Mouse (Mus musculus) MEL (cell line): ENCODE results near the gene Dpyd. TPM values are rescaled to one million over a fixed set of nuclear protein-coding genes. Genes with fewer than 3 reads are reported as not detected.

Source experiments
- DNase-seq: peaks from one replicate; pipeline ENCODE4 v3.0.0; 2011; ENCODE audit warnings: low read depth, low spot score
- H3K27ac ChIP-seq: 2 replicates; pipeline ENCODE4 v1.5.1; 2012; ENCODE audit warnings: low read depth, mild to moderate bottlenecking, control low read depth, low read length, moderate library complexity; ENCODE audit not compliant: control insufficient read depth
- H3K27me3 ChIP-seq, 2 experiments: fragments of 150-350 bp in 1 of 2; sonication (generic) in 1 of 2; 2 replicates each; pipeline ENCODE4 v1.6.1; 2012; ENCODE audit warnings: low read length in 2 of 2, mild to moderate bottlenecking in 2 of 2, improper control_type of control experiment in 1 of 2, moderate library complexity in 1 of 2; ENCODE audit not compliant: insufficient read depth in 2 of 2, control insufficient read depth in 1 of 2
- H3K36me3 ChIP-seq, 2 experiments: 2 replicates each; pipeline ENCODE4 v1.6.1; 2012 to 2014; ENCODE audit warnings: low read length in 2 of 2, improper control_type of control experiment in 1 of 2, inconsistent platforms in 1 of 2, mild to moderate bottlenecking in 1 of 2; ENCODE audit not compliant: insufficient read depth in 2 of 2, control insufficient read depth in 1 of 2
- H3K4me1 ChIP-seq, 2 experiments: fragments of 150-350 bp in 1 of 2; sonication (generic) in 1 of 2; 2 replicates each; pipeline ENCODE4 v1.6.1; 2012; ENCODE audit warnings: low read length in 2 of 2, improper control_type of control experiment in 1 of 2, mild to moderate bottlenecking in 1 of 2; ENCODE audit not compliant: insufficient read depth in 2 of 2, control insufficient read depth in 1 of 2
- H3K4me3 ChIP-seq, 2 experiments: fragments of 150-350 bp in 1 of 2; sonication (generic) in 1 of 2; 2 replicates each; pipeline ENCODE4 v1.5.1; 2012; ENCODE audit warnings: low read depth in 2 of 2, low read length in 2 of 2, mild to moderate bottlenecking in 2 of 2, moderate library complexity in 2 of 2, control low read depth in 1 of 2, improper control_type of control experiment in 1 of 2; ENCODE audit not compliant: control insufficient read depth in 1 of 2, insufficient read depth in 1 of 2
- H3K79me2 ChIP-seq: 2 replicates; pipeline ENCODE4 v1.6.1; 2012; ENCODE audit warnings: mild to moderate bottlenecking, low read length, moderate library complexity; ENCODE audit not compliant: control insufficient read depth, poor library complexity, insufficient read depth
- H3K9ac ChIP-seq: 2 replicates; pipeline ENCODE4 v1.6.1; 2012; ENCODE audit warnings: low read depth, mild to moderate bottlenecking, control low read depth, low read length, moderate library complexity; ENCODE audit not compliant: control insufficient read depth, poor library complexity, severe bottlenecking
- H3K9me3 ChIP-seq: fragments of 150-350 bp; sonication (generic); replicated peaks from 2 replicates; pipeline ENCODE4 v1.6.1; 2012; ENCODE audit warnings: mild to moderate bottlenecking, low read length, improper control_type of control experiment, moderate library complexity; ENCODE audit not compliant: insufficient read depth
- BHLHE40 ChIP-seq: IDR thresholded peaks from 2 replicates; pipeline ENCODE4 v1.6.1; 2012; ENCODE audit warnings: low read depth, mild to moderate bottlenecking, inconsistent platforms, low read length, improper control_type of control experiment, borderline replicate concordance
- CHD1 ChIP-seq: IDR thresholded peaks from 2 replicates; pipeline ENCODE4 v1.6.1; 2012; ENCODE audit warnings: low read depth, mild to moderate bottlenecking, inconsistent platforms, low read length, improper control_type of control experiment
- CTCF ChIP-seq, 3 experiments: IDR thresholded peaks in 2 of 3; conservative IDR thresholded peaks in 1 of 3; 2 replicates each; pipeline ENCODE4 v1.5.1; 2011 to 2012; ENCODE audit warnings: low read length in 3 of 3, low read depth in 2 of 3, mild to moderate bottlenecking in 2 of 3, improper control_type of control experiment in 1 of 3, inconsistent platforms in 1 of 3, mixed read lengths in 1 of 3, moderate library complexity in 1 of 3; ENCODE audit not compliant: control insufficient read depth in 1 of 3, insufficient read depth in 1 of 3, poor library complexity in 1 of 3, severe bottlenecking in 1 of 3
- E2F4 ChIP-seq: IDR thresholded peaks from 2 replicates; pipeline ENCODE4 v1.6.1; 2011; ENCODE audit warnings: low read depth, low read length, improper control_type of control experiment, borderline replicate concordance
- ELF1 ChIP-seq: IDR thresholded peaks from 2 replicates; pipeline ENCODE4 v1.6.1; 2014; ENCODE audit warnings: low read depth, mild to moderate bottlenecking, inconsistent platforms, low read length, improper control_type of control experiment, moderate library complexity
- ETS1 ChIP-seq: IDR thresholded peaks from 2 replicates; pipeline ENCODE4 v1.6.1; 2012; ENCODE audit warnings: low read depth, mild to moderate bottlenecking, inconsistent platforms, low read length, improper control_type of control experiment, moderate library complexity
- GABPA ChIP-seq: IDR thresholded peaks from 2 replicates; pipeline ENCODE4 v1.6.1; 2012; ENCODE audit warnings: low read depth, mild to moderate bottlenecking, inconsistent platforms, low read length, improper control_type of control experiment, moderate library complexity
- JUND ChIP-seq: IDR thresholded peaks from 2 replicates; pipeline ENCODE4 v1.6.1; 2011; ENCODE audit warnings: low read depth, mild to moderate bottlenecking, improper control_type of control experiment, low read length
- MAFK ChIP-seq: IDR thresholded peaks from 2 replicates; pipeline ENCODE4 v1.6.1; 2011; ENCODE audit warnings: low read depth, mild to moderate bottlenecking, low read length, improper control_type of control experiment, borderline replicate concordance
- MYB ChIP-seq: IDR thresholded peaks from 2 replicates; pipeline ENCODE4 v1.6.1; 2011; ENCODE audit warnings: mild to moderate bottlenecking, low read depth, low read length, improper control_type of control experiment
- POLR2A ChIP-seq, 2 experiments: IDR thresholded peaks; 2 replicates each; pipeline ENCODE4 v1.6.1; 2011 to 2012; ENCODE audit warnings: low read length in 2 of 2, mild to moderate bottlenecking in 2 of 2, control low read depth in 1 of 2, improper control_type of control experiment in 1 of 2, low read depth in 1 of 2, moderate library complexity in 1 of 2; ENCODE audit not compliant: control insufficient read depth in 1 of 2, insufficient read depth in 1 of 2, poor library complexity in 1 of 2
- RAD21 ChIP-seq: IDR thresholded peaks from 2 replicates; pipeline ENCODE4 v1.6.1; 2011; ENCODE audit warnings: mild to moderate bottlenecking, low read depth, low read length, improper control_type of control experiment
- RCOR1 ChIP-seq: IDR thresholded peaks from 2 replicates; pipeline ENCODE4 v1.6.1; 2012; ENCODE audit warnings: low read depth, mild to moderate bottlenecking, inconsistent platforms, low read length, improper control_type of control experiment
- SIN3A ChIP-seq: IDR thresholded peaks from 2 replicates; pipeline ENCODE4 v1.6.1; 2012; ENCODE audit warnings: low read length, improper control_type of control experiment, inconsistent platforms
- TBP ChIP-seq: IDR thresholded peaks from 2 replicates; pipeline ENCODE4 v1.8.0; 2011; ENCODE audit warnings: low read depth, low read length, improper control_type of control experiment
- TCF12 ChIP-seq: IDR thresholded peaks from 2 replicates; pipeline ENCODE4 v1.6.1; 2014; ENCODE audit warnings: low read depth, mild to moderate bottlenecking, inconsistent platforms, low read length, improper control_type of control experiment, moderate library complexity
- USF1 ChIP-seq: IDR thresholded peaks from 2 replicates; pipeline ENCODE4 v1.6.1; 2014; ENCODE audit warnings: low read depth, mild to moderate bottlenecking, inconsistent platforms, low read length, improper control_type of control experiment, moderate library complexity
- ZKSCAN1 ChIP-seq: IDR thresholded peaks from 2 replicates; pipeline ENCODE4 v1.6.1; 2012; ENCODE audit warnings: low read depth, mild to moderate bottlenecking, inconsistent platforms, low read length, improper control_type of control experiment, moderate library complexity
- ZMIZ1 ChIP-seq: IDR thresholded peaks from 2 replicates; pipeline ENCODE4 v1.6.1; 2012; ENCODE audit warnings: low read depth, mild to moderate bottlenecking, inconsistent platforms, low read length, improper control_type of control experiment, moderate library complexity
- polyA plus RNA-seq, 2 experiments: library from polyadenylated mRNA; stranded (reverse) in 1 of 2; unstranded in 1 of 2; fragments of >175 nt in 1 of 2; fragments of >200 nt in 1 of 2; gene quantifications; 2 replicates each; pipeline versions ENCODE4 v1.2.1 to v1.2.4; 2012; ENCODE audit warnings: low replicate concordance in 2 of 2, low read depth in 1 of 2; ENCODE audit not compliant: insufficient read length in 2 of 2, insufficient read depth in 1 of 2, missing spikeins in 1 of 2
- total RNA-seq: library from RNA; depleted of rRNA; stranded (reverse); fragments of 300-350 nt; gene quantifications from 2 replicates; pipeline ENCODE4 v1.2.3, GENCODE M21; 2012

Gene Dpyd
- total and polyA plus RNA-seq, 3 experiments: not detected

- TF ChIP-seq ELF1 (no peak), TCF12 (no peak), RAD21 (no peak), TBP (no peak), RCOR1 (no peak), MYB (no peak), SIN3A (no peak), JUND (no peak), E2F4 (no peak), ZKSCAN1 (no peak), USF1 (no peak), ZMIZ1 (no peak), ETS1 (no peak), POLR2A (IDR thresholded peaks at IDR 0.05; ENCODE audit: control insufficient read depth in 1 of 2, insufficient read depth in 1 of 2, low read depth in 1 of 2, low read length in 2 of 2, poor library complexity in 1 of 2) (no peak), CHD1 (no peak), MAFK (no peak), GABPA (no peak), BHLHE40 (no peak)
- TF ChIP-seq, all 39 proteins: peak for 0
- H3K9me3 ChIP-seq: no peaks in the 10 kb centered on the region
- no peaks in the 10 kb centered on the region for H3K79me2 ChIP-seq
- no peaks in the 10 kb centered on the region for H3K27me3 ChIP-seq
- H3K4me3 ChIP-seq: no peak overlapping the region
- no peak for DNase-seq
- H3K27ac ChIP-seq: no peak overlapping the region
- H3K9ac ChIP-seq: no peak overlapping the region
- no peaks in the 10 kb centered on the region for H3K36me3 ChIP-seq
- H3K4me1 ChIP-seq: no peaks in the 10 kb centered on the region
Measured at GRCm38 (mm10) chr3:119361555-119362385, 799.8 kb downstream of the Dpyd start.

- Histone ChIP-seq H3K4me3 (no peak overlapping the region), H3K27ac (no peak overlapping the region)
Measured at GRCm38 (mm10) chr3:119362392-119362791, 800.5 kb downstream of the Dpyd start.

More at GRCm38 (mm10) chr3:119362392-119362791, 800.5 kb downstream of the Dpyd start:
- no peak for DNase-seq
- no peaks in the 10 kb centered on the region for H3K79me2 ChIP-seq
- no peaks in the 10 kb centered on the region for H3K9me3 ChIP-seq
- no peaks in the 10 kb centered on the region for H3K36me3 ChIP-seq
- H3K9ac ChIP-seq: no peak overlapping the region
- H3K4me1 ChIP-seq: no peaks in the 10 kb centered on the region
- no peaks in the 10 kb centered on the region for H3K27me3 ChIP-seq
- TF ChIP-seq MAFK: no peak
- TF ChIP-seq CTCF (IDR thresholded peaks at IDR 0.05 in 2 of 3, conservative IDR thresholded peaks at IDR 0.05 in 1 of 3; ENCODE audit: control insufficient read depth in 1 of 3, insufficient read depth in 1 of 3, low read depth in 2 of 3, low read length in 3 of 3, poor library complexity in 1 of 3, severe bottlenecking in 1 of 3): no peak
